Mouse (Mus musculus): ENCODE data around the gene Irf2. TPM values are rescaled to one million over a fixed set of nuclear protein-coding genes. Genes with fewer than 3 reads are reported as not detected.

Irf2 gene
- polyA plus RNA-seq, 1 experiment from 2014 or later, result 11.1 TPM

DNA sequence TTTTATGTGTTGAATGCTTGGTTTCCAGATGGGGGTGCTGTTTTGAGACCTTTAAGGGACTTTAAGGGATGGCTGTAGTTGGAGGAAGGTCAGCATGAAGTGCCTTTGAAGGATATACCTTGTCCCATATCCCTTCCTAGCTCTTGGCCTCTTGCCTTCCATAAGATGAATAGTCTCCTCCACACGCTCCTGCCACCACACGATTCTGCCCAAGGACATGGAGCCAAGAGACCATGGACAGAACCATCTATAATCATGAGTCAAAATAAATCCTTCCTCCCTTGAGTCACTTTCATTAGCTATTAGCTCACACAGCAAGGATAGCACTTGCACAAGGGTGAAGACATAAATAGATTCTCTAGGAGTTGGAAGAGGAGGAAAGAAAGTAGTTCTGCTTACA, 146.3 kb downstream of the Irf2 start:
- Histone ChIP-seq H3K36me3 (ENCODE audit: control insufficient read depth, insufficient read depth, low read length) (no peaks in the 10 kb centered on the region), H3K27me3 (ENCODE audit: control insufficient read depth, insufficient read depth, low read length) (no peaks in the 10 kb centered on the region), H3K9ac (ENCODE audit: low read depth, low read length) (no peak overlapping the region), H3K4me3 (ENCODE audit: low read depth, low read length) (no peak overlapping the region), H3K27ac (ENCODE audit: low read depth, low read length) (no peak overlapping the region), H3K9me3 (ENCODE audit: control insufficient read depth, low read length) (no peaks in the 10 kb centered on the region), H3K4me2 (replicated peaks; ENCODE audit: low read depth, low read length) (no peak overlapping the region), H3K4me1 (replicated peaks; ENCODE audit: control insufficient read depth, insufficient read depth, low read length) (no peaks in the 10 kb centered on the region)
- WGBS, result 97% methylated on average over 2 of the region's 2 CpGs
- ATAC-seq (ENCODE audit: low FRiP score) (no peak), DNase-seq (ENCODE audit: low spot score) (no peak)

DNA sequence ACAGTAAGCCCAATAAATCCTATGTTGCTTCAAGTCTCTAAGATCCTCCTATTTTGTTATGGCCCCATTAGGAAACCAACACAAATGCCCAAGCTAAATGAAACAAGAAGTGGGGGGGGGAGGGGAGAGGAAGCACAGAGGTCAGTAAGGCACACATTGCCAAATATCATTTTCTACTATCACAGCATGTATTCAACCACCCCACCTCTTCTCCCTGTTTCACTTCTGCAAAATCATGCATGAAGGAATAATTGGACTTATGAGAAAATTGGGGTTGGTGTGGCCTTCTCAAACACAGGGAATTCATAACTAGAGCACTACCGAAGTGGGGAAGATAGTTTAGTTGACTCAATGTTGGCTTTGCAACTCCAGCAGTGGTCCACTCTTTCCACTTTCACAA, 146.7 kb downstream of the Irf2 start:
- Histone ChIP-seq H3K9me3 (ENCODE audit: control insufficient read depth, low read length) (no peaks in the 10 kb centered on the region), H3K9ac (ENCODE audit: low read depth, low read length) (no peak overlapping the region), H3K36me3 (ENCODE audit: control insufficient read depth, insufficient read depth, low read length) (no peaks in the 10 kb centered on the region), H3K4me3 (ENCODE audit: low read depth, low read length) (no peak overlapping the region), H3K27me3 (ENCODE audit: control insufficient read depth, insufficient read depth, low read length) (no peaks in the 10 kb centered on the region), H3K4me2 (replicated peaks; ENCODE audit: low read depth, low read length) (no peak overlapping the region), H3K27ac (ENCODE audit: low read depth, low read length) (no peak overlapping the region), H3K4me1 (replicated peaks; ENCODE audit: control insufficient read depth, insufficient read depth, low read length) (no peaks in the 10 kb centered on the region)
- no peak for ATAC-seq (ENCODE audit: low FRiP score)
- WGBS, result 94% methylated on average over 1 of the region's 1 CpGs
- no peak for DNase-seq (ENCODE audit: low spot score)

DNA sequence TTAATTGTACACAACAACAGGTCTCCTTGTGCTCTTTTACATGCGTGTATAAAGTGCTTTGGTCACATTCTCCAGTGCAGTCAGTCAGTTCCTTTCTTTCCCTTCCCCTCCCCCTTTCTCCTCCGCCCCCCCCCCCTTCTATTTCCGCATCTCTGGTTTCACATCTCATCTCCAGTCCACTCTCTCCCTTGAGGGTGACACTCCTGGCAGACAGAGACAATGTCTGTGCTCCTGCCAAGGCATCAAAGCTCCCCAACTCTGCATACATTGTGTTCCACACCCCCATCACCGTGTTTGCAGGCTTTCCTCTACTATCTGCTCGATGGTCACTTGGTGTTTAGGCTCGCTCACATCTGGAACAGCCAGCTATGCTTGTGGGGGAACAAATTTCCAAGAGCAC, 147.9 kb downstream of the Irf2 start:
- Histone ChIP-seq H3K9me3 (ENCODE audit: control insufficient read depth, low read length) (no peaks in the 10 kb centered on the region), H3K27me3 (ENCODE audit: control insufficient read depth, insufficient read depth, low read length) (no peaks in the 10 kb centered on the region), H3K36me3 (ENCODE audit: control insufficient read depth, insufficient read depth, low read length) (no peaks in the 10 kb centered on the region), H3K4me2 (replicated peaks; ENCODE audit: low read depth, low read length) (no peak overlapping the region), H3K4me1 (replicated peaks; ENCODE audit: control insufficient read depth, insufficient read depth, low read length) (no peaks in the 10 kb centered on the region), H3K9ac (ENCODE audit: low read depth, low read length) (no peak overlapping the region), H3K4me3 (ENCODE audit: low read depth, low read length) (no peak overlapping the region), H3K27ac (ENCODE audit: low read depth, low read length) (no peak overlapping the region)
- 77% methylated on average over 5 of the region's 6 CpGs for WGBS
- ATAC-seq (ENCODE audit: low FRiP score) (no peak), DNase-seq (ENCODE audit: low spot score) (no peak)

GRCm38 (mm10) chr8:46888575-46888974, 149.0 kb downstream of the Irf2 start:
- Histone ChIP-seq H3K4me3 (ENCODE audit: low read depth, low read length) (no peak overlapping the region), H3K9me3 (ENCODE audit: control insufficient read depth, low read length) (no peaks in the 10 kb centered on the region), H3K9ac (ENCODE audit: low read depth, low read length) (no peak overlapping the region), H3K27ac (ENCODE audit: low read depth, low read length) (no peak overlapping the region), H3K36me3 (ENCODE audit: control insufficient read depth, insufficient read depth, low read length) (no peaks in the 10 kb centered on the region), H3K4me2 (replicated peaks; ENCODE audit: low read depth, low read length) (no peak overlapping the region), H3K27me3 (ENCODE audit: control insufficient read depth, insufficient read depth, low read length) (no peaks in the 10 kb centered on the region), H3K4me1 (replicated peaks; ENCODE audit: control insufficient read depth, insufficient read depth, low read length) (no peaks in the 10 kb centered on the region)
- DNase-seq (ENCODE audit: low spot score) (no peak), ATAC-seq (ENCODE audit: low FRiP score) (no peak)
- 72% methylated on average over 4 of the region's 4 CpGs for WGBS

DNA sequence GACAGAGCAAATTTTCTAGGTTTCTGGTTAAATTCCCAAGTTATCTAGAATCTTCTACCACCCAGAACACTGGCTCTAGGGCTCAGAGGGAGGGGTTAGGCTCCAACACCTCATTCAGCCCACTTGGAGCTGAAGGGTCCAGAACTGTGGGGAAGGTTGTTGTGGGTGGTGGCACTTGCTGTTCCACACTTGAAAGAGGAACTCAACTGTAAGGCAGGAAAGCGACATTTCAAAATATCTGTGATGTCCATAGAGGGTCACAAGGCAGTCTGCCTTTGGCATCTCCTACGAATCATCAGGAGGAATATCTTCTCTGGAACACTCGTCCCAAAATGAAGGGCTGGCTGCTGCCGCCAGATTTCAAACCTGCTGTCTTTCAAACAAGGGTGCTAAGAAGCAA, 150.7 kb downstream of the Irf2 start:
- Histone ChIP-seq H3K27ac (ENCODE audit: low read depth, low read length) (no peak overlapping the region), H3K4me2 (replicated peaks; ENCODE audit: low read depth, low read length) (no peak overlapping the region), H3K9me3 (ENCODE audit: control insufficient read depth, low read length) (no peaks in the 10 kb centered on the region), H3K36me3 (ENCODE audit: control insufficient read depth, insufficient read depth, low read length) (no peaks in the 10 kb centered on the region), H3K4me3 (ENCODE audit: low read depth, low read length) (no peak overlapping the region), H3K27me3 (ENCODE audit: control insufficient read depth, insufficient read depth, low read length) (no peaks in the 10 kb centered on the region), H3K4me1 (replicated peaks; ENCODE audit: control insufficient read depth, insufficient read depth, low read length) (no peaks in the 10 kb centered on the region), H3K9ac (ENCODE audit: low read depth, low read length) (no peak overlapping the region)
- DNase-seq (ENCODE audit: low spot score) (no peak), ATAC-seq (ENCODE audit: low FRiP score) (no peak)
- 83% methylated on average over 4 of the region's 4 CpGs for WGBS

- DNase-seq (ENCODE audit: low spot score) (no peak), ATAC-seq (ENCODE audit: low FRiP score) (no peak)
- no peaks in the 10 kb centered on the region for H3K9me3 ChIP-seq (ENCODE audit: control insufficient read depth, low read length)
- no peak overlapping the region for H3K4me3 ChIP-seq (ENCODE audit: low read depth, low read length)
- WGBS, result 76% methylated on average over 22 of the region's 22 CpGs
- no peak overlapping the region for H3K9ac ChIP-seq (ENCODE audit: low read depth, low read length)
- H3K27ac ChIP-seq (ENCODE audit: low read depth, low read length), result no peak overlapping the region
- no peaks in the 10 kb centered on the region for H3K4me1 ChIP-seq (replicated peaks; ENCODE audit: control insufficient read depth, insufficient read depth, low read length)
- H3K4me2 ChIP-seq (replicated peaks; ENCODE audit: low read depth, low read length), result no peak overlapping the region
- H3K27me3 ChIP-seq (ENCODE audit: control insufficient read depth, insufficient read depth, low read length), result no peaks in the 10 kb centered on the region
- H3K36me3 ChIP-seq (ENCODE audit: control insufficient read depth, insufficient read depth, low read length), result no peaks in the 10 kb centered on the region
These were observed 153.2 kb downstream of the Irf2 start for GRCm38 (mm10) chr8:46892511-46893273.

DNA sequence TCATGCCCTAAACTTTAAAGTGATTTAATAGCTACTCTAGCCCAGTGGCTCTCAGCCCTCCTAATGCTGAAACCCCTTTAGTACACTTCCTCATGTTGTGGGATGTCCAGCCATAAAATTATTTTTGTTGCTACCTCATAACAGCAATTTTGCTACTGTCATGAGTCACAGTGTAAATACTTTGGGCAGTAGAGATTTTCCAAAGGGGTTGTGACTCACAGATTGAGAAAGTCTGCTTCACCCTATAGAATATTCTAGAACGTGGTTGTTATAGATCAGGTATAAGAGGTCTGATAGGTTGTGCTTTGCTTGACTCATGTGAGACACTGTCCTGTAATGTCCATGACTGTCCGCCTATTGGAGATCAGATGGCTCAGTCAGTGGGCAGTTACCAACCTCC, 154.9 kb downstream of the Irf2 start:
- Histone ChIP-seq H3K27me3 (ENCODE audit: control insufficient read depth, insufficient read depth, low read length) (no peaks in the 10 kb centered on the region), H3K4me1 (replicated peaks; ENCODE audit: control insufficient read depth, insufficient read depth, low read length) (no peaks in the 10 kb centered on the region)
- no peak for ATAC-seq (ENCODE audit: low FRiP score)

DNA sequence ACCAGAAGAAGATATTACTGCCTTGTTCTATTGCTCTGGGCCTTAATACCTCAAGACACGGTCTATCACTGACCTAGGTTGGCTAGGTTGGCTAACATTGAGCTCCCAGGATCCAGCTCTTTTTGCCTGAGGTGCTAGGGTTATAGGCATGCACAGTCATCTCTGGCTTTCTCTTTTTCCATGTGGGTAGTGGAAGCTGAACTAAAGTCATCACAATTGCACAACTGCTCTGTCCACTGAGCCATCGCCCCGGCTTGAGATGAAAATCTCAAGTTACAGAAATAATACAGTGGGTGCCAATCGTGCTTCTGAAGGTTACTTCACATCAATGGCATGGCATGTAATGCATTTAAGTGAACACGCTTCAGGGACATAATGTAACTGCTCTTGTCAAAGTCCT, 156.5 kb downstream of the Irf2 start:
- Histone ChIP-seq H3K4me1 (replicated peaks; ENCODE audit: control insufficient read depth, insufficient read depth, low read length) (no peaks in the 10 kb centered on the region), H3K4me3 (ENCODE audit: low read depth, low read length) (no peak overlapping the region), H3K36me3 (ENCODE audit: control insufficient read depth, insufficient read depth, low read length) (no peaks in the 10 kb centered on the region), H3K27me3 (ENCODE audit: control insufficient read depth, insufficient read depth, low read length) (no peaks in the 10 kb centered on the region), H3K9ac (ENCODE audit: low read depth, low read length) (no peak overlapping the region), H3K27ac (ENCODE audit: low read depth, low read length) (no peak overlapping the region), H3K4me2 (replicated peaks; ENCODE audit: low read depth, low read length) (no peak overlapping the region), H3K9me3 (ENCODE audit: control insufficient read depth, low read length) (no peaks in the 10 kb centered on the region)
- DNase-seq (ENCODE audit: low spot score), result no peak
- WGBS, result 86% methylated on average over 5 of the region's 5 CpGs
- ATAC-seq (ENCODE audit: low FRiP score), result no peak

More for the DNA sequence above, 154.9 kb downstream of the Irf2 start:
- H3K9me3 ChIP-seq (ENCODE audit: control insufficient read depth, low read length), result no peaks in the 10 kb centered on the region
- no peak overlapping the region for H3K4me3 ChIP-seq (ENCODE audit: low read depth, low read length)
- H3K4me2 ChIP-seq (replicated peaks; ENCODE audit: low read depth, low read length), result no peak overlapping the region
- no peak overlapping the region for H3K9ac ChIP-seq (ENCODE audit: low read depth, low read length)
- 96% methylated on average over 2 of the region's 2 CpGs for WGBS
- DNase-seq (ENCODE audit: low spot score), result no peak
- no peaks in the 10 kb centered on the region for H3K36me3 ChIP-seq (ENCODE audit: control insufficient read depth, insufficient read depth, low read length)
- no peak overlapping the region for H3K27ac ChIP-seq (ENCODE audit: low read depth, low read length)

- H3K9ac ChIP-seq (ENCODE audit: low read depth, low read length), result no peak overlapping the region
- no peaks in the 10 kb centered on the region for H3K27me3 ChIP-seq (ENCODE audit: control insufficient read depth, insufficient read depth, low read length)
- DNase-seq (ENCODE audit: low spot score) (no peak), ATAC-seq (ENCODE audit: low FRiP score) (no peak)
- H3K36me3 ChIP-seq (ENCODE audit: control insufficient read depth, insufficient read depth, low read length), result no peaks in the 10 kb centered on the region
- H3K4me3 ChIP-seq (ENCODE audit: low read depth, low read length), result no peak overlapping the region
- H3K4me2 ChIP-seq (replicated peaks; ENCODE audit: low read depth, low read length), result no peak overlapping the region
- H3K4me1 ChIP-seq (replicated peaks; ENCODE audit: control insufficient read depth, insufficient read depth, low read length), result no peaks in the 10 kb centered on the region
- H3K27ac ChIP-seq (ENCODE audit: low read depth, low read length), result no peak overlapping the region
- 94% methylated on average over 3 of the region's 3 CpGs for WGBS
- no peaks in the 10 kb centered on the region for H3K9me3 ChIP-seq (ENCODE audit: control insufficient read depth, low read length)
These were observed 157.2 kb downstream of the Irf2 start for GRCm38 (mm10) chr8:46896704-46897103.

All from hindbrain, embryonic 11.5 days (tissue).